Mouse (Mus musculus) left cerebral cortex, postnatal 14 days (tissue): Measurements from ENCODE around the gene Kif1a. TPM values are rescaled to one million over a fixed set of nuclear protein-coding genes. Genes with fewer than 3 reads are reported as not detected.

Experiments
- DNase-seq, 2 experiments: peaks; one replicate each; pipeline ENCODE4 v3.0.0; 2021 to 2022; ENCODE audit warnings: low spot score in 2 of 2, mixed read lengths in 1 of 2
- intact Hi-C: fragments of 180-260 bp; cut with DNase I; formaldehyde crosslinking; loops from one replicate; pipeline ENCODE4 v1.15.1; 2025
- total RNA-seq, 2 experiments: library from RNA; stranded (reverse); gene quantifications; 2 replicates each; pipeline ENCODE4 v1.2.3; 2021

The Kif1a gene
- total RNA-seq, 2 experiments from 2014 or later, result 813 to 815 TPM

DNA sequence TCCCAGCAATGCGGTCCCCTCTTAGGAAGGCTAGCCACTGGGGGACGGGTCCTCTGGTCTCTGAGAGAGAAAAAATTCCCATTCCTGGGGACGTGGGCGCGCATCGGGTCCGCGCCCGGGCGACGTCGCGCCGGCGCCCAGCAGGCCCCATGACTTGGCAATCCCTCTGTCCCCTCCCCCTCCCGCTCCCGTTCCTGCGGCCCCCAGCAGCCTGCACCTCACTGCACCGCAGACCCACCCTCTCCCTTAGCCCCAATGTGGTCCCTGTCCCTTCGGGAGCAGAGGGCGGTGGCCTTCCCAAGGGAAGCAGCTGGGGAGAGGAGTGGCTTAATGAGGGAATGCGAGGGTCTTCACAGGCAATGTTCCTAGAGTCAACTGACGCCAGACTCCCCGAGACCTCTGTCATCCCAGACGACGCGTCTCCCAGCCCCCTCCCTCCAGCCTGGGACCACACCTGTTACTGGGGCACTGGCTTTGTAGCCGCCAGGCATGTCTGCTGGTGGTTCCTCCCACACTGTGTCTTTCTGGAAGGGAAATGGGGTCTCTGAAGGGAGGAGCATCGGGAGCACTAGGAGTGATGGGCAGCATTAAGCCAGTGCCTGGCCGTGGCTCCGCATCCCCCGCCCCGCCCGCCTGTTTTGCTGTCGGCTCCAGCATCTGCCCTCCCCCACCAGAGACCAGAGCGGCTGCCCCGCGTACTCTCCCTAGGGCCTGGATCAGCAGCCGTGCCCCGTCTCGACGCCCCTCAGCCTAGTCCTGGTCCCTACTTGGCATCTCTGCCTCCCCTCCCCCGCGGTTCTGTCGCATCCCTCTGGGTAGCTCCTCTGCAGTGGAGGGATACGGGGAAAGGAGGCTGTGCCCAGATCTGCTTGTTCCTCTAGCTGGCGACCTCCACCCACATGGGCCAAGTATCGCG is 917 bp downstream of the Kif1a start:
- DNase-seq, result peak; percentile 71 to 76
- intact Hi-C loops, result no loop called here

DNA sequence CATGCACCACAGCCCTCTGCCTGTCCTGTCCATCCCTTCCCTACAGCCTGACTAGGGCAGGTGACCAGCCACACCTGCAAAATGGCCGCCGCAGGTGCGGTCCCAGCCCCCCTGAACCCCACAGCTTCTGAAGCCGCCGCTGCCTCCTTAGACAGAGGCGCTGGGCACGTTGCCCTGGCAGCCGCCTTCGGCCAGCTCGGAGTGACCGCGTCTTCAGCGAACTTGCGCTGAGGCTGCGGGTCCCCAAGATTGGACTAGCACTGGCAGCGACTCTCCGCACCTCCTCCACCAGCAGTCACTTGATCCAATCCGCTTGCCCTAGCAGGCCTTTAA is 1.5 kb downstream of the Kif1a start:
- intact Hi-C loops, result no loop called here
- peak; percentile 58 to 74 for DNase-seq

DNA sequence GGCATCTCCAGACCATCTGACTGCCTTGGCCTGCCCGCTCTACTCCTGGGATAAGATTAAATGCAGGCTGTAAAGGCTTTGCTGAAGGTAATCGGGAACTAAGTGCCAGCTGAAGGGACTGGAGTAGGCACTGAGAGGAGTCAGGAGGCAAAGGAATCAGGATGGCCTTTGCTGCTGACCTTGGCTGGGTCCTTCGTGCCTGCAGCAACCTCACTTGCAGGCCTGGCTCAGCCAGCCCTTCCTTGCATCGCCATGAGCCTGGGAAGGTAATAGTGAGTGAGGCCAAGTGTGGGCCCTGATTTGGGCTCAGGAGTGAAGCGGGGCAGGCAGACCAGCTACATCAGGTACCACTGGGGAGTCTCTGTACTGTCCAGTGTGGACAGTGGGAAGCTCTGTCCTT is 2.8 kb downstream of the Kif1a start:
- intact Hi-C loops, result no loop called here
- DNase-seq, result no peak

DNA sequence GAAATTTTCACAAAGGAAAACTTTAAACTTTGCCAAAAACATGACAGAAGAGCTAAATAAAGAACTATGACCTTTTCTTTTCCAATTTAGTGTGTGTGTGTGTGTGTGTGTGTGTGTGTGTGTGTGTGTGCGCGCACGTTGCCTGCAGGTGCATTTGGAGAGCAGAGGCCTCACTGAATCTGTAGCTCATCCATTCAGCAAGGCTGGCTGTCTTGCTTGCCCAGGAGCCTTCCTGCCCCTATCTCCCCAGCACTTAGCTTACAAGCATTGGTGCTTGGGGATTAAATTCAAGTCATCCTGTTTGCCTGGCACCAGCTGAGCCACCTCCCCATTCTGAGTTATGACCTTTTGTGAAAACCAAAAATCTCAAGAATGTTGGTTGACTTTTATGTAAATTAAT is 9.2 kb downstream of the Kif1a start:
- DNase-seq, result no peak
- intact Hi-C loops, result no loop called here

DNA sequence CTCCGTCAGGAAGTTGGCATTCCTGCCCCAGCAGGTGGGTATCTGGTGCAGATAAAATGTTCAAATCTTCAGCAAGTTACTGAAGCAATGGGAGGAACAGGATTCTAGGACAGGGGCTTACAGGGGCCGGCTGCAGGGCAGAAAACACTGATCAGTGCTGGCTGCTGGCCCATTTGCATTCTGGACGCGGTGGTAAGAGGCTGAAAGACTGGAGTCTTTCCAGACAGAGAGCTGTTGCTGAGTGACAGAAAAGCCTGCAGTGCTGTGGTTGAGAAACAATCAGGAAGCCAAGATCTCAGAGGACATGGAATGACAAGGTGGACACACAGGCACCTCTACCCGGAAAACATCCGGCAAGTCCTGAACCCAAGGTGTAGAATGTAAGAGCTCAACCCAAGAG is 16.6 kb downstream of the Kif1a start:
- intact Hi-C loops, result no loop called here
- DNase-seq, result peak in 1 of 2 experiments; percentile 45

DNA sequence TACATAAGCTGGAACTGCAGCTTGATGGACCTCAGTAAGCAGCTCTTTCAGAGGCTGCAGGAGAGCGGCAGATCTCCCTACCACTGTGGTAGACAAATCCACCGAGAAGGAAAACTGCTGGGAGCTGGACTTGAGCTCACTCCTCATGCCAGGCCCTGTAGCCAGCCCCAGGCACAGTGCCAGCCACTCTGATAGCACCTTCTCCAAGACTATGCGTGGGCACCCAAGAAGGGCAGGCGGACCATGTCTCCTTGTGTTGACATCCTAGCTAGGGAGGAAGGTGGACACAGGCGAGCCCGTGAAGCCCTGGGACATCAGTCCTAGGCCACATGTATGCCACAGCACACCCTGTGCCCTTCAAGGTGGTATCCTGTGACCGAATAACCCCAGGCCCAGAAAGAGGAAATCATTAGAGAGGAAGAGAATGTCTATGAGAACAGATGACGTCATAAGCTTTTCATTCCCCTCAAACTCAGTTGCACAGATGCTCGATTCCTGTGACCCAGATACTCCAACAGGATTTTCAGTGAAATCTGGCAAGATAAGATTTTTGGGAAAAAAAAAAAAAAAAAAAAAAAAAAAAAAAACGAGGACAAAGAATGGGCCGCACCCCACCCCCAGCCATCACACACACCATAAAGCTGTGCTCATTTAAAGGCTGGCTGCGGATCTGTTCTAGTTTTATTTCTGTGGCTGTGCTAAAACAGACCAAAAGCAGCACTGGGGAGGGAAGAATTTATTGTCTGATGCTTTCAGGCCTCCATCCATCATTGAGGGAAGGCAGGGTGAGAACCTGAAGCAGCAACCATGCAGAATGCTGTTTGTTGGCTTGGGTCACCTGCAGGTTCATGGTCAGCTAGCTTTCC is 18.1 kb downstream of the Kif1a start:
- peak; percentile 61 to 72 for DNase-seq
- intact Hi-C loops, result no loop called here

DNA sequence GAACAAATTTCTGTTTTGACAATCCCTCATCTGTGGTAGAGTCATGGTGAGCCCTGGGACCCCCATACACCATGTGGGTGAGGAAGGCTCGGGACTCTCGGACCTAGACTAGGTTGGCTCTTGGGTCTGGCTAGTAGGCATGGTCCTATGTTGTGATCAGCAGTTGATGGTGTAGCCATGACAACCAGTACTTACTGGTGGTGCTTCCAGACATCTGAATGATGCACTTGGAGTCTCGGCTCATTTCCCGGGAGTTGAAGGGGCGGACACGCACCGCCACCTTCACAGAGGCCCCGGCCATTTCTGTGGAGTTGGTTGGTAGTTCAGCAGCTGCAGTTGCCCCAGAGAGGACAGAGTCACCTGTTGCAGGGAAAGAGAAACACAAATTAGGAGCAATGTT is 19.6 kb downstream of the Kif1a start:
- no peak for DNase-seq
- intact Hi-C loops, result no loop called here

DNA sequence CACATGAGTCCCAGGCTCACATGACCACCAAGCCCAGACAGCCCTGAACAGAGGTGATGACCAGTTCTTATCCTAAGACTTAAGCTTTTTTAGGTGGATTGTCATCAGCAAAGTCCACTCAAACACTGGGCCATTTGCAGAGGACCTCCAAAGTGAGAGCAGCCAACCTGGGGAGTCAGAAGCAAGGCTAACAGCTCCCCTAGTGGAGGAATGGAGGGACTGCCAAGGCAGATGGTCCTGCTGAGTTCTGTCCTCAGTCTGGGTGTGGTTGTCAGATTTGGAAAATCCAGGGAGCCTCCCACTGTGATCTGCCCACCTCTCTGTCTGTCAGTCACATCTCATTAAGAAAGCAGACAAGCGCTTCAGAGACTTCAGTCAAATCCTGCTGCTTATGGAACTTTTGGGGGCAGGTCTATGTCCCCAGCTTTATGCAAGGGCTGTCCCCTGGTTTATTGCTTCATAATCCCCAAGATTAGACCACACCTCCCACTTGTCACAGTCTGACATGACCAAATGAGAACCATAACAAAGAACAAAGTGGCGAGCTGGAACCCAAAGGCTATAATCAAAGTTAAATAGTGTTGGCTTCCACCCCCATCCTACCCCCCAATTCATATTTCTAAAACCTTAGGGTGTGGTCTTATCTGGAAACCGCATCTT is 20.7 kb downstream of the Kif1a start:
- DNase-seq, result peak; percentile 66 to 85
- intact Hi-C loops, result no loop called here

DNA sequence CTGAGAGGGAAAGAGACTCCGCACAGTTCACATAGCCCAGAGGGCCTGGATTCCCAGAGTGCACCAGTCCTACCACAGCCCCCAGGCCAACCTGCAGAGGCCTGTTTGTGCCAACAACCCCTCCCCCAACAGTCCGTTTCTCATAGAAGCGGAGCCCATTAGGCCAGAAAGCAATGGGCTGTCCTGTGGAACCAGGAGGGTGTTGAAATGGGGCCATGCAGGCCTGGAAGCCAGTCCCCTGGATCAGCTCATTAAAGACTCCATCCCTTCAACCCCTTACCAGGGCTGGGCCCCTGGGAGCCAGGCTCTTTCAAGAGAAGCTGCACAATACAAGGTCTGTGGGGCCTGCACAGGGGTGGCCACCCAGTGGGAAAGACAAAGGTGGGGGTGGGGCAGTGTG is 22.1 kb downstream of the Kif1a start:
- DNase-seq, result peak; percentile 30 to 64
- intact Hi-C loops, result no loop called here

DNA sequence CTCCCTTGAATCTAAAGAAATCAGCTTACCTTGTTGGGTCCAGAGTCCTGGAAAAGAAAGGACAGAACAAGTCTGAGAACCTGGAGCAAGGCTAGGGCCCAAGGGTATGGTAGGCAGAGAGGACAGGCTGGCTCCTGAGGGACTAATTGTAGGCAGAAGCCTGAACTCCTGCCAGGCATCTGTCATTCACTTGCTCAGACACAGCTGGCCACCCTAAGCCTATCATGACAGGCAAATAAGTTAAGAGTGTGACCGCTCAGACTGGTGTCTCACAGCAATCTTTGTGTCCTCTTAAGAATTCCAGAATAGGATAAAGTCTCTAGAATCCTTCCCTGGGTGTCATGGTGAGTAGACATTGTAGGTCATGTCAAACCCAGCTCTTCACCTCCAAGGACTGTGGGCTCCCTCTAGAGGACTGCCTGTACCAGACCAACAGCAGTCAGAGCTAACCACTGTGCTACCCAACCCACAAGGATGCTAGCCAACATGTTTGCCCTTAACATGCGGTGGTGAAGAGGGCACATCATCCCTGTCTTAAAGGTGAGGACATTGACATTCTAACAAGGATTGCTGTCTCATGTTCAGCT is 29.4 kb downstream of the Kif1a start:
- intact Hi-C loops, result no loop called here
- no peak for DNase-seq

DNA sequence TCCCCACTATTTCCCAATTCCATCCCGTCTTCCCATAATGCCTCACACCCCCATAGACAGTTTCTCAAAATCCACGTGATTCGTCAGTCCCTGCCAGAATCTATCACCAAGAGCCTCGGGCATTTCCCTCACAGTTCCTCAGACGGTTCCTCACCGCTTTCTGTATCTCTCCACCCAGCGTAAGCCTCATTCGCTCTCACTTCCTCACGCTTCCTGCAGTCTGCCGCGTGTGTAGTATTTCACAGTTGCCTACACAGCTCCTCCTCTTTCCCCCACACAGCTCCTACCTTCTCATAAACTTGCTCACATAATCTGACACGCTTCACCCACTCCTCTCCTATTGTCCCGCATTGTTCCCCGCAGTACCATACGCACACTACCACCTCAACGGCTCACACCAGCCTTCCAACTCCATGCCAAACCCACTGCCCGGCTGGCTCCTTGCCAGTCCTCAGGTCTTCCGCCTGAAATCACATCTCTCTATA is 30.2 kb downstream of the Kif1a start:
- DNase-seq, result peak; percentile 47 to 69
- intact Hi-C loops, result no loop called here

DNA sequence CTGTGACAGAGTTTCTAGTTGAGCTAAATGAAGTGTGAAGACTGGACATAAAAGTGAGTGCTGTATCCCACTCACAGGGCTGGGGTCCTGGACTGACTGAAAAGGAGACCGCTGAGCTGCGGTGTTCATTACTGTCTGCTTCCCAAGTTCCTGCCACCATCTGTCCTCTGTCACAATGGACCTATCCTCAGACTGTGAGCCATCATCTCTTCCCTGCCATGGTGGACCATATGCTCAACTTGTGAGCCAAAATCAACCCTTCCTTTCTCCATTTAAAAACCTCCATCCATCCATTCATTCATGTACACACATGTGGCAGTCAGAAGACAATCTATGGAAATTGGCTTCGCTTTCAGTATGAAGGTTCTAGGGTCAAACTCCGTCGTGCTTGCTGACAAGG is 30.9 kb downstream of the Kif1a start:
- intact Hi-C loops, result no loop called here
- no peak for DNase-seq

DNA sequence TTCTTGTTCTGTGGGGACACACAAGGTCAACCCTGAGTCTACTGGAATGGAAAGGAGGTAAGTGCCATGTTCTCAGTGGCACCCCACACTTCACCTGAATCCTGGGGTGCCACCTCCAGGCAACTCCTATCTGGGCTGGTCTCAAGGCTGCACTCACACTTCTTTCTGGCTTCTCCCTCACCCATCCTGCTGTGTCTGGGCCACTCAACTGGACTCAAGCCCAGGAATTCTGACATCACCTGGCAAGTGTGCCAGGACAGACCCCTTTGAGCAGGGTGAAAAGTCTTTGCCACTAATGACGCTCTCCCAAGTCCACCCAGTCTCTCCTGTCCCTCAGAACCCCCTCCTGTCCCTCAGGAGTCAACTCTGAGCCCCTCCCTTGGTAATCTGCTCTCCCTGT is 33.2 kb downstream of the Kif1a start:
- DNase-seq, result no peak
- intact Hi-C loops, result no loop called here

DNA sequence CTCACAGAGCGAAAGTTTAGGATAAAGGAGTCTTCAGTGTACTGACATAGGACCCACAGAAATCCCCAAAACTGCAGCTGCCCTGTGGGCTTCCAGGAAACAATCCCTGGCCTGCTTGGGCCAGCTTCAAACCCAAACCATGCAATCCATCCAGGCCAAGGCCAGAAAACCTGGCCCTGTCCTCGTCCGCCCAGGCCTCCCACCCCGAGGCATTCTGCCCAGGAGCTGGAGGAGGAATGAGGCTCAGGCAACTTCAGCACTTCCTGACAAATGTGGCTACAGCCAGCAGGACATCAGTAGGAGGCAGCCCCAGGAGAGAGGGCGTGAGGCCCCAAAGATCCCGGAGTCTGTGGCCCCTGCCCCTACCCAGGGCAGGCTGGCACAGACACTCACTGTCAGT is 36.1 kb downstream of the Kif1a start:
- no peak for DNase-seq
- intact Hi-C loops, result no loop called here

DNA sequence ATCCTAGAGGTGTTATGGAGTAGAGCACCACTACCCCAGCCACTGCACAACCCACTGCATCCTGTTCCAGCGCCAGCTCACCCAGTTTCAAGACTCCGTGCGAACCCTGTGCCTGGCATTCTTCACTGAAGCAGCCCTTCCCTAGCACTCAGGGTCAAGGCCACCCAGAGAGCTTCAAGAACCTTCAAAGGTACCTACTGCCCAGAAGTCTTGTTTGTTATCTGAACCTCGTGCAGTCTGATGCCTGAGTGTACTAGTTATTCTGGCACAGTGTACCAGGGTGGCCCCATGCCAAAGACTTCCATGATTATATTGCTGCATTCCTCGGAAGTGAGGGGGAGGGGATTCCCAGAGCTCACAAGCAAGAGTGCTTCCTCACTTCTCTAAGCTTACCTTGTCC is 38.1 kb downstream of the Kif1a start:
- intact Hi-C loops, result no loop called here
- DNase-seq, result peak; percentile 62 to 81

DNA sequence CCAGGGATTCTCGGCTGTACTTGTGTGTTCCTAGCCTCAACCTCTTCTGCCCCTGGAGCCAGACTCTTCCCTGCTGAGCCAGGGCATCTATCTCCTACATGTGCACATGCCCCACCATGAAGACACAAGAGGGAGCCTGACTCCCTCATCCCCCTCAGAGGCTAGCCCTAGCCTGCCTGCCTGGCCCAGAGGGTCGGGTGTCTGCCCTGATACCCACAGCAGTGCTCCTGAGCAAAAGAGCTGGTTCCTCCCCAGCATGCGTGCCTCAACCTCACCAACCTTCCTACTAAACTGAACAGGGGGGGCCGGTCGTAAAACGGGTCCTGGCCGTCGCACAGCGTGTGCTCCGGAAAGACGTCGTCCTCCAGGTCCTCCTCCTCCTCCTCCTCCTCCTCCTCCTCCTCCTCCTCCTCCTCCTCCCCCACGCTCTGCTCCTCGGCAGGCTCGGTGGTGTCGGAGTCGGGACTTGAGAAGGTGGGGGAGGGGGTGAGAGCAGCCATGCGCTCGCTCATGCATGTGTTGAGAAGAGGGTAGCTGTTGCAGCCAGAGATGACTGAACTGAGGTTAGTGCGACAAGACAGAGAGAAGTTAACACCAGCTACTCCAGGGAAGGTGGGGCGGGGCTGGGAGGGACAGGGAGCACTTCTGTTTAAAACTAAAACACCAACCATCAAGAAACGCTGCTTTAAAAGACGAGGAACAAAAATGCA is 50.5 kb downstream of the Kif1a start:
- no peak for DNase-seq
- intact Hi-C loops, result no loop called here

DNA sequence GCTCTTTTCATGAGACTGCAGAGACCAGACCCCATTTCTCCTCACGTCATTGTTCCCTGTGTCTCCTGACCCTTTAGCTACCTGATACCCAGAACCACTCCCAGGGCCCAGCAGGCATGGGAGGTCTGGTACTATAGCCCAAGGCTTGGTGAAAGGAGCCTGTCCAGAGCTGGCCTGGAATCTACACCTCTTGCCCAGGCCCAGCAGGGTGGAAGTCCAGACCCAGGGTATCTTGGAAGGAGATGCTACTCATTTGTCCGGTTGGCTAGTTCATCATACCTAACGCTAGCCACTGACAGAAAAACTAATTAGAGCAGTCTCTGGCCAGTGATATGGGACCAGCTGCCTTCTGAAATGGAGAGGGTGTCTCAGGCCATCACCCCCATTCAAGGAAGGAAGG is 51.7 kb downstream of the Kif1a start:
- intact Hi-C loops, result no loop called here
- no peak for DNase-seq

DNA sequence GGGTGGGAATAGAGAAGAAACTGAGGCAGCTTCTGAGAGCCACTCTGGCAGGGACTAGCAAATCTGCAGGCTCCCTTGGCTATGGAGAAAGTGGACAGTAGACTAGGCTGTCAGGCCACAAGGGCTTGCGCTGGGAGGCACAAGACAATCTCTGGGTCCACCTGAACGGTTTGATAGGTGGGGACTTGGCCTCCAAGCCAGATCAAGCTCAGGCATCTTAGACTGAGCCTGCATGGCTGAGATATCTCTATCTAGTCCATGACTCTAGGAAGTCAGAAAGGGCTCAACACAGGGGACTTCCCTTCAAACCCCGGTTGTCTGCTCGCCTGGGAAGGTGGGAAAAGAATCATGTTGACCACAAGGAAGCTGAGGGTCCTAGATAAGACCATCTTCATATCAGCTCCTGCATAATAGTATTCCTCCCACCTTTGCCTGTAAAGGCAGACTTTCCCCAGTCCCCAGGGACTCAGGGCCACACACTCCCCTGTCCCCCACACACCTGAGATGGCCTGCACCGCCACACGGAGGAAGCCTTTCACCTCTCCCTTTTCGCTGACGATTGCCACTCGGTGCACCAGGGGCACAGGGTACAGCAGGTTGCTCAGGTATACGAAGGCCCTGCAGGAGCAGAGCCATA is 55.5 kb downstream of the Kif1a start:
- no peak for DNase-seq
- intact Hi-C loops, result no loop called here

DNA sequence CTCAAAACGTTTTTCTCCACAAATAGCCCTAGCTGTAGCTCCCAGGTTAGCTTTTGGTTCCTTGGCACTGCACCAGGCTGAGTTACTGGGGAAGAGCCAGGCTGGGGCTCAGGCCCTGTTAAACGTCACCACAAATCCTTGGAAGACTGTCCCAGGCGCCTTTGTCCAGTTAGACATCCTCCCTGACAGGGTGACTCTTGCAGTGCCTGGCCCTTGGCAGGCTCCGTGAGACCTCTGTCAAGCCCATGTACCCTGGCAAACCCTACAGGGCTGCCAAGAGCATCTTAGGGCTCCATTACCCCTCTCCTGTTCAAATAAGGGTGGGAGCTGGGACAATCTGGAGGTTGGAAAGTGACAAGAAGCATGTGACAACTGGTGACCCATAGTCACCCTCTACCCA is 65.8 kb downstream of the Kif1a start:
- intact Hi-C loops, result no loop called here
- no peak for DNase-seq
